ENCODE assay signal across 23 mouse cellular contexts in genomic region chr9:119484868-119485267, GRCm38 (mm10). TPM values are rescaled to one million over a fixed set of nuclear protein-coding genes. Genes with fewer than 3 reads are reported as not detected.
DNase-seq lines count a peak whose midpoint lies in the region.
"Had no signal": no experiment of that assay in that cellular context is flagged by ENCODE, and none has a peak within 500 bp of the region (broad histone marks: within the 10 kb centered on the region; RNA-seq: fewer than 3 reads in every experiment).

No protein-coding gene starts in this region.

- H3K27me3 ChIP-seq in heart, embryonic 10.5 days (ENCODE audit: insufficient read depth, poor library complexity, severe bottlenecking): peaks cover 16% of the 10 kb centered on the region
- H3K27me3 ChIP-seq: CH12.LX; embryonic facial prominence, embryonic 13.5 days; forebrain, embryonic 12.5 days; hindbrain, embryonic 13.5 days; intestine, embryonic 15.5 days had no signal

- peaks cover 14% of the 10 kb centered on the region for H3K4me1 ChIP-seq in heart, embryonic 10.5 days
- H3K4me1 ChIP-seq: embryonic facial prominence, embryonic 13.5 days; intestine, embryonic 15.5 days had no signal

- 0 out of 2 replicates have a peak overlapping the region, but pooled peaks have one; percentile 29 for H3K27ac ChIP-seq in heart, embryonic 10.5 days
- H3K27ac ChIP-seq: embryonic facial prominence, embryonic 10.5 days; embryonic facial prominence, embryonic 13.5 days; forebrain, embryonic 12.5 days; hindbrain, embryonic 13.5 days; intestine, embryonic 15.5 days had no signal

- no peaks in the 10 kb centered on the region for H3K9me3 ChIP-seq in heart, embryonic 10.5 days
- H3K9me3 ChIP-seq: embryonic facial prominence, embryonic 10.5 days; embryonic facial prominence, embryonic 13.5 days; forebrain, embryonic 12.5 days; hindbrain, embryonic 10.5 days; hindbrain, embryonic 13.5 days; intestine, embryonic 15.5 days had no signal

- no peak for DNase-seq in heart, embryonic 10.5 days (ENCODE audit: low spot score)
- no peak for DNase-seq in heart, postnatal 25 days (ENCODE audit: low spot score)
- DNase-seq in thymus, postnatal 0 days (ENCODE audit: low spot score): peak; percentile 20
- no peak for DNase-seq in thymus, postnatal 10 days (ENCODE audit: low spot score in 2 of 2)
- DNase-seq in R1 (ENCODE audit: low read depth, low spot score): peak; percentile 19
- DNase-seq in right cerebral cortex, adult 2 months (ENCODE audit: low spot score in 2 of 2): no peak
- DNase-seq: adrenal gland, adult 8-10 months; adrenal gland, postnatal 25 days; B cell, adult 2 months; cerebellum, adult 11-12 months; cerebellum, adult 8-10 months; cerebellum, postnatal 10 days; cerebellum, postnatal 36 days; embryo, embryonic 11 days; gastrocnemius, postnatal 14 days had no signal

- 86% methylated on average over 13 of the region's 13 CpGs for WGBS in heart, embryonic 10.5 days

- peaks cover 41% of the 10 kb centered on the region for H3K36me3 ChIP-seq in heart, embryonic 10.5 days
- H3K36me3 ChIP-seq: embryonic facial prominence, embryonic 10.5 days; embryonic facial prominence, embryonic 13.5 days; forebrain, embryonic 12.5 days; hindbrain, embryonic 10.5 days; hindbrain, embryonic 13.5 days; intestine, embryonic 15.5 days had no signal

- intact Hi-C loops in heart, postnatal 25 days (cut with DNase I): loop anchor here (1.0 kb wide), 1 partner anchor 15 kb away; no protein-coding TSS in a partner anchor

- no peak overlapping the region for H3K4me3 ChIP-seq in heart, embryonic 10.5 days
- H3K4me3 ChIP-seq: embryonic facial prominence, embryonic 10.5 days; embryonic facial prominence, embryonic 13.5 days; erythroblast, embryonic 14.5 days; forebrain, embryonic 12.5 days; hindbrain, embryonic 10.5 days; hindbrain, embryonic 13.5 days; intestine, embryonic 15.5 days had no signal

RNA-seq across cellular contexts. Expression of gene Exog, which starts 40.1 kb away (rescaled TPM):
- 16.2 and 25.0 TPM in 2 replicates for polyA plus RNA-seq in heart, embryonic 10.5 days (2016; fragmentation: Nextera tagmentation; extraction: Ambion mirVana)
- 1 to 10 TPM; 2.4 to 2.5 TPM for total RNA-seq in heart, postnatal 25 days (2021)
- polyA plus RNA-seq in thymus, postnatal 0 days (2015; fragmentation: Nextera tagmentation; extraction: Ambion mirVana): 20.9 and 21.4 TPM in 2 replicates

Comparison
In these comparisons a context has a peak if more than half of its experiments do, and no peak if none do; other contexts are left out.
1. DNase-seq: peak in thymus, postnatal 0 days (single experiment) and R1 (single experiment); none in heart, embryonic 10.5 days (single experiment), heart, postnatal 25 days (single experiment), thymus, postnatal 10 days (0 of 2) and right cerebral cortex, adult 2 months (0 of 2).